Mouse (Mus musculus): Measurements from ENCODE around the gene Tbc1d30.
A peak's percentile ranks its signal among the peaks of the same experiment; 100 is the strongest.

Tbc1d30 gene

DNA sequence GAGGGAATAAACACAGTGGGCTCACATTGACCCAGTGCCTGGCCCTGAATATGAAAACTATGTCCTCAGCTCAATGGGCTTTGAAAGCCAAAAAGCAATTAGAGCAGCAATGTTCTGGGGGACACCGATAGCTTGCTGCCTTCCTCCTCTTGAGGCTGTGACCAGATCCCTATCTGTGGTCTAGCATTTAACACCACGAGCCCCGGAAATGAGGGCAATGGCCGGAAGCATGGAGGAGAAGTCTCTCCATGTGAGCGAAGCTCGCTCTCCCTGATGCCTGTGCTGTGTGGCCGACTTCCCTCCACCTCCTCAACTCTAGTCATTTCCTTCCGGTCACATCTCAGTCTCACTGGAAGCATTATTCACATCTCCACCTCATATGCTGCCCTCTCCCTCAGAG is 82.3 kb downstream of the Tbc1d30 start:
- DNase-seq (ENCODE audit: low spot score in 2 of 2) = no peak

DNA sequence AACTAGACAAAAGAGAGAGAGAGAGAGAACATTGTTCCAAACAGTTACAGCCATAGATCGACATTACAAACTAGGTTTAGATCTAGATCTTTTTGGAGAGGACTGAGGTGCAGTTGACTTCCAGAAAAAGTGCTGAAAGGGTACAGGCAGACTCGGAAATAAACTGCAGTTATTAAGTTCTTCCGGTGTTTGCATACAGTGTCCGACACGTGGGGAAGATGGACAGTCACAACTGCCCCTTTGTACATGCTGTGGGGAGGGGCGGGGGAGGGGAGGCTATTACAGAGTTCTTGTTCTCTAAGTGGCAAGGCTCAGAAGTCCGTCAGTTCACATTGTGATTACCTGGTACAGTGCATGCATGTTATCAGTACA is 86.9 kb downstream of the Tbc1d30 start:
- DNase-seq (ENCODE audit: low spot score in 2 of 2) = no peak

DNA sequence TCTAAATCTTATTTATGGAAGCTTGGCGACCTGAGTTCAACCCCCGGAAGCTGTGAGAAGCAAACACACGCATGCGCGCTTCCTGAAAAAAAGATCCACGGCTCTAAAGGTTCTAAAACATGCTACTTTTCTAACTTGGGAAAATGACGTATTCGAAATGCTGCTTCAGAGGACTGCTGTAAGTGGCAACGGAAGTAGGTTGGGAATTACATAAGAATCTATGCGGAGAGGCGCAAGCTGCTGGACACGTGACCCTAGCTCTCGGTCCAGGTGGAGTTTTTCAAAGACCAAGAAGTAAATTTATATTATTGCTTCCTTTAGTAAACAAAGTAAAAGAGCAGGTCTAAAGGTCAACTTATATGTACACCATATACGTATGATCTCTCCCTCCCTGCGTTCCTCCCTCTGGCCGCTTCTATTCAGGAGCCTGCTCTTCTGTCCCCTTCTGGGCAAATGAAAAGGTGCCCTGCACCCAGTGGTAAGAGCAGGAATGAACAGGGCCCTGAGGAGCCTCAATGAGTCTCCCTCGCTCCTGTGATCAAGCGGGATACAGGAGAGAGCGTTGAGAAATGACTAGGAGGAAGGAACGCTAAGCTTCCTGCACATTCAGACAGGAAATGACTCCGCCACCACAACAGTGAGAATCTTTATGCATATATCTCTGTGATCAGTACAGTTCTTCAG is 87.4 kb downstream of the Tbc1d30 start:
- no peak for DNase-seq (ENCODE audit: low spot score in 2 of 2)

DNA sequence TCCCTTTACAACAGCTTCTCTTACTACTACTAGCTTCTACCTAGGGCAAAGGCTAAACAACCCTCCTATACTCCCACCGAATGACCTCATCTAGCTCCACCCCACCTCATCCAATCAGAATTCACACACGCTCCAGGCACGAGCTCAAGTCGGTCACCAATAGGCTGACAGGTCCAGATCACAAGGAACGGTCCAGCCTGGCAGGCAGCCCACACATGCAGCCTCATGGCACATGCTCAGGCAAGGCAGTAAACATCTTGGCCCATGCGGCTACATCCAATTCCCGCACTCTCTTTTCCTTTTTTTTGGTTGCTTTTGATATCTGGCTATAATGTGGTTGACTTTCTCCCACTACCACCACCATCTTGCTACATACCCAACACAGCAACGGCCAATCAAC is 88.9 kb downstream of the Tbc1d30 start:
- DNase-seq (ENCODE audit: low spot score in 2 of 2) = no peak

DNA sequence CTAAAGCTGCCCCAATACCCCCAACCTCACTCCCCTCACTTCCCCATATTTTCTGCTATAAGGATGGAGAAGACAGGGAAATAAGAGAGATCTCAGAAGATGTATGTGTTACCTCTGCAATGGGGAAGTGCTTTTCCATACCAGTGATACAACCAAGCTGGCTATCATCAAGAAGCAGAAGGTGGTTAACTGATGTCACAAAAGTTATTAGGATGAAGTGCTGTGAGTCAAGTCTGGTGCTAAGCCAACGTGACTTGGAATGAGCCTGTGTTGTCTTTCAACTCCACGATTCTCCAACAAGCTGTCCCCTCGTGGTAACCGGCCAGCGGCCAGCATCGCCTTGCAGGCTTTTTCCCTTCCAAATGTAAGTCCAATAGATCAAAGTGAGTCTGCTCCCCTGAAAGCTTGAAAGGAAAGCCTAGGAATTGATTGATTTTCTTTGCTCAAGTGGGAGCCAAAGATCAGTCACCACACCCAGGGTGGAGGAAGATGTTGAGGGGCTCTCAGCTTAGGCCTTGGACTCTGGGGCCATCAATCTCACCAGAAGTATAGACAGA is 90.0 kb downstream of the Tbc1d30 start:
- DNase-seq (ENCODE audit: low spot score in 2 of 2) = no peak

DNA sequence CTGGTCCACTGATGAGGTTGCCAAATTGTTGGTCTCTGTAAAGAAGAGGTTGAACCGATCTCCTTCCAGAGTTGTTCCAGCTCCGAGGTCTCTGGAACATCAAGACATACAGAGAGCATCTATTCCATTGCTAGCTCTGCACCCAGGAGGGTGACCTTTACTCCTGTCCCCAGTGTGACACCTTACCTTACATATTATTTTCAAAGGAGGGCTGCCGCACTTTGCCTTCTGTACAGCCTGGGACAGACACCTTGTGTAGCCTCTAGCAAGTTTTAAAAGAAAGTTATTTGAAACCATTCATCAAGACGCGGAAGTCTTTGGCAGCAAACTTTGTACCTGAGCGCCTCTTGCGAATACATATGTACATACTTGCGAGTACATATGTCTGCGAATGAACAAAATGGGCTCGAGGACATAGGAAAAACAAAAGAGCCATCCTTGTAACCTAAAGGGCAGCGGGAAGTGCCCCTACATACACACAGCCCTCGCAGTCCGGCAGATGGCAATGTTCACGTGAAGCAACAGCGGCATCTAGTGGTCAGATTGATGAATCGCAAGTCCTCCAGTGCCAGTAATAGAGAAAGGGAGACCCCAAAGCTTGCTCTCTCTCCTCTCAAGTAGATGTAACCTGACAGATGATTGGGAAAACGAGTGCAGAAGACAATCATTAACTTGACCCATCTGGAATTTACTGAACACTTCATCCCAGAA is 94.8 kb downstream of the Tbc1d30 start:
- peak; percentile 22 to 52 for DNase-seq (ENCODE audit: low spot score in 2 of 2)

DNA sequence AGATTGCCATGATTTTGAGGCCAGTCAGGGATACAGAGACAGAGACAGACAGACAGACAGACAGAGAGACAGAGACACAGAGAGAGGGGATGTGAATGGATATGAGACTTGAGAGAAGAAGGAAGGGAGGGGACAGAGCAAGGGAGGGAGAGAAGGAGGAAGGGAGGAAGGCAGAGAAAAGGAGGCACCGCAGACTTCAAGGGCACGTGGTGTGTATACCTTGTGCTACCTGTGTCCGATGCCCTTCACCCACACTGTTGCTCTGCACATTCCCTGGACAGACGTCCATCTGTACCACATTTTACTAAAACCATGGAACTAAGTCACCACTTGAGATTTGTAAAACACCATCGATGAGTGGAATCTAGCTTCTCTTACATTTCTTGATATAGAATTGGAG is 95.6 kb downstream of the Tbc1d30 start:
- no peak for DNase-seq (ENCODE audit: low spot score in 2 of 2)

DNA sequence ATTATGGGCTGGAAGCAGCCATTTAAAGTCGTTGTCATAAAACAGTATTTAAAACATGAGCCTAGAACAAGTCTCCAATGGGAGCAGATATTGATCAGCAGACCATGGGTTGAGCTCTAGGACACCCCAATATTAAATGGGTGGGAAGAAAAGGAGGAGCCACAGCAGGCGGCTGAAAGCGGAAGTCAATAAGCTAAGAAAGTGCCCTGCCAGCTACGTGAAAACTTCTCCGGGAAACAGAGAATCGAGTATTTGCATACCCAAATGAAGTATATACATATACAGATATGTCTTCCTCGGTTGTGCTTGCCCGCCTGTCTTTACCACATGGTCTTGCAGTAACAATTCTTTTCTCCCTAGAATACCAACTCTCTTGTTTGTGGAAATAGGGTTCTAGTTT is 96.7 kb downstream of the Tbc1d30 start:
- DNase-seq (ENCODE audit: low spot score in 2 of 2) = no peak

DNA sequence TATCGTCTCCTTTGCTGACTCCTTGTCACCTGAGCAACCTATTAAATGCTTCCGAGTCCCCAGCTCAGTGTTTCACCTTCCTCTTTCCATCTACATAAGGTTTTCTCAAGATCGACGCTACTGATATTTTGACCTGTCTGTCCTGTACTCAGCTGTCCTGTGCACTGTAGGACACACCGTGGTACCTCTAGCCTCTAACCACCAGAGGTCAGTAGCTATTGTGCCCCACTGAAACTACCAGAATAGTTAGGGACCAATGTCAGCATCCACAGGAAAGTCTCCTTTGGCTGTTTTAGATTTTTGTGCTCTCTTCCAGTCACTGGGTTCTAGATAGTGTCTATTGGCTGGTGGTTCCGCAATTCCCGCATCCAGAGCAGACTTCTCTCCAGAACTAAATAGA is 98.3 kb downstream of the Tbc1d30 start:
- no peak for DNase-seq (ENCODE audit: low spot score in 2 of 2)

DNA sequence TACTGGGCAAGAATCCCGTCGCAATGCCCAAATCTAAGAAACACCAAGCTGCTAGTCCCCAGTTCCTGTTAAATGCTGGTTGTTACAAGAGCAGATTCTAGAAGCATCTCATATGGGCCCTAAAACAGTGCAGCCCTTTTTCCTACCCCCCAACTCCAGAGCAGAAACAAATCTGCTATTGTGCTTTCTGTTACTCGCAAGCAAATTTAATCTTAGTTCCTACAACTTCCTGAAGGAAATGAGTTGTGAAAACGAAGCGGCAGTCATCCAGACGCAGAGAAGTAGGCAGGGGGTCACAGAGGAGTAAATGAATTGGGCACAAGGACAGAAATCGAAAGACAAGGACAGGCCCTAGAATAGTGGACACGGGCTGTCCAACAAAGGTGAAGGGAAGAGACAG is 99.9 kb downstream of the Tbc1d30 start:
- DNase-seq (ENCODE audit: low spot score in 2 of 2) = no peak

DNA sequence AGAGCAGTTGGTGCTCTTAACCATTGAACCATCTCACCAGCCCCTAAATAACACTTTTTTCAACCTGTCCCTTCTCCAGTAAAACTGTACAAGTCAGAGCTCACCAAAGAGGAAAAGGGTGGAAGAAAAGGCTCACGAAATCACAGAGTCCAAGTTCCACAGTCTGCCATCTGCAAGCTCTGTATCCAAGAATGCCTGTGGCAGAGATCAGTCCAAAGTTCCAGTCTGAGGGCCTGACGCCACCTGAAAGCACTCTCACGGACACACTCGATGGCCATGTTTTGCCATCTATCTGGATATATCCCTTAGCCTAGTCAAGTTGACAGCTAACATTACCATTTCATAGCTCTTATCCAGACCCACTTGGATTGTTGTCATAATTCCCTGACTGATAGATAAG is 101.3 kb downstream of the Tbc1d30 start:
- no peak for DNase-seq (ENCODE audit: low spot score in 2 of 2)

DNA sequence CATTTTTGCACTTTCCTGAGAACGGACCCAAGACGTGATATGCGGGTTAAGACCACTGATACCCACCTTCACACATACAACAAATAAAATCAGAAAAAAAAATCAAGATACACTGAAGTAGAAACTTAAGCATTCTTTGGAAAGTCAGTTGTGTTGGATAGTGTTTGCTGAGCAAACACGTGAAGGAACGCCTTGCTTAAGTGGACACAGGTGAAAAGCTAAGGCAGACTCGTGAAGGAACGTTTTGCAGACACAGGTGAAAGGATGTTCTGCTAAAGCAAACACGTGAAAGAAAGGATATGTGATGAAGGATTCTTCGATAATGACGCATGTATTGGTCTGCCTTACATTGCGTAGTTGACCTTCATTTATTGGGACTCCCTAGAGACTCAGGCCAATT is 103.5 kb downstream of the Tbc1d30 start:
- no peak for DNase-seq (ENCODE audit: low spot score in 2 of 2)

DNA sequence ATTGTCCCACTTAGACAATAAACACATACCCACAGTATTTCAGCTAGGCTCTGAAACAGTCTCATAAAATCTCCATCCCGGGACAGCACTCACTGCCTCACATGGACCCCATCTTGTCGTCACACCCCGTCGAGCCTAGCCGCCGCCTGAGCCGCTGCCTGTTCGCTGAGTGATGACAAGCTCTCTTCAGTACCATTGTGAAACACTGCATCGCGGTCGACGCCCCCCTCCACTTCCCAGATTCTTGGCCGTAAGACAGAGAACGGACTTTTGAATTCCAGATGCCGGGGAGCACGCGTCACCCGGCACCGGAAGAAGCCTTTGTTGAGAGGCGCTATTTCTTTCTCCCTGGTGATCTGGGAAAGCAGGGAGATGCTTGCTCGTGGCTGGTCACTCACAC is 104.1 kb downstream of the Tbc1d30 start:
- no peak for DNase-seq (ENCODE audit: low spot score in 2 of 2)

DNA sequence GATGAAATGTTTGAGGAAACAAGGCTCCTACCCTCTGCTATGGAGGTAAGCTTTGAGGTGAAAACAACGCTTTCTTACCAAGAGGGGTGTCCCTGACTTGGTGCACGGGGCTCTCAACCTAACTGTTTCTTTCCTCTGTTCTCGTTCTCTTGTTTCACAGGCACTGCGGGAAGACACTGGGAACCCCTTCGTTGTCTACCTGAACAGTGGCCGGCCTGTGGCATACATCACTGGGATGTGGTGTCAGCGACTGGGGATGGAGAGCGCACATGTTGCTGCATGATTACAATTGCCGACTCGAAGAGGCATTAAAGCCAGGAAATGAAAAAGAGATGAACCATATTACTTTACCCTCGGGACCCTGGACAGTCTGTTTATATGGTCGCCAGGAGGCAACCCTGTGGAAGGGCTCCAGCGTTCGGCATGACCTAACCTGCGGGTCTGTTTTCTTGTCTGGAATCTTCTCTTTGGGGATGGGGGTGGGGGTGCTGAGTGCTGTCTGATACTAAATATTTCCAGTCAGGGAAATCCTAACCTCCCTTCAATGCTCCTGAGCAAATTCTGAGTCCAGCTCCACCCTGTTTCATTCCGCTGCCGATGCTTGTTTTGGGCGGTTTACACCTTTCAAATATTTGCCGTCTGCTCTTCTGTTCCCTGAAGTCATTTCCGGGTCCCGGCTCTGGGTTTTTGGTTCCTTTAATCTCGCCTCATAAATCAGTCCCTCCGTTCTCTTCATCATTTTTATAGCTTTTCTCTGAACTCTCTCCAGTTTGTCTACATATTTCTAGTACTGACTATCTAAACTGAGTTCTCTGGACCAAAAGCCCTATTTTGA is 107.5 kb downstream of the Tbc1d30 start:
- DNase-seq (ENCODE audit: low spot score in 2 of 2) = no peak

DNA sequence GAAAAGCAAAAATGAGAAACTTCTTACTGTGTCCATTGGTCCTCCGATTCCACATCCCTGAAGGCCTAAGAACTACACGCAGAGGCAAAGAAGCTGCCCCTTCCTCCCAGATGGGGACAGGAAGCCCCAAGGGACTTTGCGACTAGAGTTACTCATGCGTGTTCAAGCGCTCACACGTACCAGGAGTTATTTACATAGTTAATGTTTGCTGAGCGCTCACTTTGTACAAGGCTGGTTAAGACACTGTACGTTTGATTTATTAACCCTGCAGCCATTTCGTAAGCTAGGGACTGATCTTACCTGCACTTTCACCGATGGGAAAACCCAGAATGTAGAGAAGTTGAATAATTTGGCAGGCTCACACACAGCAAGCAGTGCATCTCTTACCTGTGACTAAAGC is 108.5 kb downstream of the Tbc1d30 start:
- no peak for DNase-seq (ENCODE audit: low spot score in 2 of 2)

DNA sequence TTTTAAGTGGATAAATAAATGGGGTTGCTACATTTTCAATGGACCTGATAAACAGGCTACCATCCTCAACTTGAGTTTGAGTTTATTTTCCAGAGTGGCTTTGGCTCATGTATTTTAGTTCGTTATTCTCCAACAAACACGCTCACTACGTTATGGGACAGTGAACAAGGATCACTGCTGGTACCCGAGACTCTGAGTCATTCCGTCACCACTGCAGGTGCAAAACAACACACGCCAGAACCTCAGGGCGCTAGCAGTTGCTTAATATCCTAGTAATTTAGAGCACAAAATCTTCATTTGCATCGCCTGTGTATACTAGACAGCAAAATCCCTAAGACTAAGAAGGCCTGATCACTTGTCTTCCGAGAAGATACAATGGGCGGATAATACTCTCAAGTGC is 112.0 kb downstream of the Tbc1d30 start:
- DNase-seq (ENCODE audit: low spot score in 2 of 2) = no peak

DNA sequence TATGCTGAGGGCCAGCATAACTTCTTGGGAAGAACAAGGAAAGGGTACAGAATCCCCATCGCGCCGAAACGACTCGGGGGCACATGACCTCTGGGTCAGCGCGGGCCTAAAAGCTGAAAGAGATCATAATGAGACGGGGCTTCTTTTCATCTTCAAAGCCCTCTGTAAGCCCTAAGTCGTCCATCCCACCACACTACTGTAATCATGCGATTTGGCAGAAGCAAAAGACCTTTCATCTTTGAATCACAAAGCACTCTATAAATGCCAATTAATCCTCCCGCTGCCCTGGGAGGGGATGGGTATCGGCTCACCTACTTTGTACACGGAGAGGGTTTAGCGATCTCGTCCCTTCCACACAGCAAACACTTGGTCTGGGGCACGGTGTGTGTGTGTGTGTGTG is 112.5 kb downstream of the Tbc1d30 start:
- DNase-seq (ENCODE audit: low spot score in 2 of 2) = no peak

DNA sequence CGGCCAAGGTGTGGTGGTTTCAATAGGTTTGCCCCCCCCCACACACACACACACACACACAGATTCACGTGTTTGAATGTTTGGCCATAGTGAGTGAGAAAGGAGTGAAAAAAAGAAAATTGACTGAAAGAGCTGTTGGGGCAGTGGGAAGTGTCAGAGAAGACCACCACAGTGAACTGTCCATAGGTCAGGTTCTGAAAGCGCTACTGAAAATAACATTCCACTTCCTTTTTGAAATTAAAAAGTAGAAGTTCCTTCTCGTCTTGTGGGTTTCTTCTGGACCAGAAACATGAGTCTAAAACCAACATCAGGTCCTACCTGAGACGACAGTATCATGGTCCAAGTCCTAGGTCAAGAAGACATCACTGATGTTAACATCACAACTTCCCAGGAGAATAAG is 113.7 kb downstream of the Tbc1d30 start:
- DNase-seq (ENCODE audit: low spot score in 2 of 2) = no peak

DNA sequence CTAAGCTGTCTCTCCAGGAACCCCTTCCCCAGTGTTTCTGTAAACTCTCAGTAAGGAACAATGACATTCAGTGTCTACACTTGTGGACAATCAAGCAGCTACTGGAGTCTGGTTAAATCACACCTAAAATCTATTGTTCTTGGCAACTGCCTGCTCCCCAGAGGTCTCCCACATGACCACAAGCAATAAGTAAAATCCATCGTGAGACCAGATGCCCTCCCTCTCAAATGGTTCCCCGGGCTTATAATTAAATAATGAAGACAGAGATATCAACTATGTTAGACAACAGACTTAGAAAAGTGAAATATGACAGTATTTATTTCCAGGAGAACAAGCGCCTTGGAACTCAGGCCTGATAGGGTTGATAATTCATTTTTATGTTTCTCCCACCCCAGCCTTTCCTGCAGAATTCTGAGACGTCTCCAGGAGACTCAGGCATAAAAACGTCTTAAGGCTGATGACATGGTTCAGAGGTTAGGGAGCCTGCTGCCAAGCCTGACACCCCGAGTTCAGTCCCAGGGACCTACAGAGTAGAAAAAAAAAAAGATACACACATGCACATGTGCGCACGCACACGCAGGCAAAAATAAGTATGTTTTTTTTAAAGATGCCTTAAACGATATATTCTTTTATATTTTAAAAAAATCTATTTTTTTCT is 115.8 kb downstream of the Tbc1d30 start:
- no peak for DNase-seq (ENCODE audit: low spot score in 2 of 2)

DNA sequence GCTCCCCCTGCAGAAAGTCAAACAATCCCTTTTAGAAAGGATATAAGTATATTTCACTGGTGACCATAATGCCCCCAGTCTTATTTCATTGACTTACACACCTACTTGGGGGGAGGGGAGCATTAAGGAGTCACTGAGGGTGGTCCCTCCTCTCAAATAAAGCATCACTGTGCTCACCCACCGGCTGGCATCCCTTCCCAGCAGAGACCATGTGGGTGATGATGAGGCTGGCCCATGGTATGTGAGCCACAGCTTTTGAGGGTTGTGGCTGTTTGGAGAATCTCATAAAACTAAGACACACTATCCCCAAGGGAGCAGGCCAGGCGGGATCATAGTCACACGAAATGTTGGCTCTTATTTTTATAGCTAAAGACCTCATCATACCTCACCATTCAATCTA is 116.6 kb downstream of the Tbc1d30 start:
- no peak for DNase-seq (ENCODE audit: low spot score in 2 of 2)

DNA sequence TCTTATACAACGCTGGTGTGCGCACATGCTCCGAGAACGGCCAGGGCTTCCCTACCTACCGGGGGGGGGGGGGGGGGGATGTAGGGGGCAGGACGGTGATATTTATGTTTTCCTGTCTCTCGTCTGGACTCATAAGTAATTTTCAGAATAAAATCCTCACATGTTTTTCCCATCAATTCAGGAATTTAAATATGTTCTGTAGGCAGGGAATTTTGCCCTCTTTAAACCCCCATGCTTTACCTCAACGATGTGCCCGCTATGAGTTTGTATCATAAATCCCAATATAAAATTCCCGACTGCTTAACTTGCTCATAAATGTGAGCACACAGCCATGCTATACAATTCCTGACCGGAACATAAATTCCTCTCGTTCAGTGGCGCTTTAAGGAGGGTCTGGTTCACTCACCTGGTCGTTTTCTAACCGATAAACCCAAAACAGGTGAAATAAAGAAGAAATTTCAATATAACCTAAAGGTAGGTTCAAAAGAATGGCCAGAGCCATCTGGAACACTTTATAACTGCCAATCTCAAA is 122.6 kb downstream of the Tbc1d30 start:
- DNase-seq (ENCODE audit: low spot score in 2 of 2) = no peak

DNA sequence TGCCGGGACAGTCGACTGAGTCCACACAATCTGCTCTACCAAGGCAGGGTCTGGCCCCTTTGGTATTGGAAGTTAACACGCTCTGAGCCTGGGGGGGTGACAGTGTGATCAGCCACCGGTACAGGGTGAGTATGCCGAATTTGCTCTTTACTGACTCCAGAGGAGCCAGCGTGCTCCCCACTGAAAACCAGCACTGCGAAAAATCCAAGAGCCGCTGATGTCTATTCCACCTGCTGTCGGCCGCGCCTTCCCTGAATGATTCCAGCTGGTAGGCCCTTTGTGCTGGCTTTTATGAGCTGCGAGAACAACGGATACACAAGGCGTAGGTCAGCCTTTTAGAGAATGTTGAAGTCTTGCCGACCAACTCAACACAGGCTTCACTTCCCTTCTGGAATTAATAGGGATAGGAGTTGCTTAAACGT is 123.1 kb downstream of the Tbc1d30 start:
- no peak for DNase-seq (ENCODE audit: low spot score in 2 of 2)

Measured in spleen, postnatal 36 days (tissue).